Mouse (Mus musculus): ENCODE measurements around the gene B9d1. TPM values are rescaled to one million over a fixed set of nuclear protein-coding genes. Genes with fewer than 3 reads are reported as not detected.

Gene B9d1
- polyA plus RNA-seq (2016; fragmentation: Nextera tagmentation; extraction: Ambion mirVana): 52.5 and 56.0 TPM in 2 replicates

- peaks cover 19% of the 10 kb centered on the region for H3K36me3 ChIP-seq
- no peaks in the 10 kb centered on the region for H3K27me3 ChIP-seq (ENCODE audit: low read depth, poor library complexity, severe bottlenecking)
- DNase-seq (ENCODE audit: low spot score): peak; percentile 94
- peak within 1 kb of the TSS; percentile 74 for H3K4me3 ChIP-seq
- peaks cover 23% of the 10 kb centered on the region for H3K4me1 ChIP-seq
- WGBS: under 1% methylated on average over 39 of the region's 39 CpGs
- no peaks in the 10 kb centered on the region for H3K9me3 ChIP-seq (replicated peaks)
- H3K27ac ChIP-seq (replicated peaks): peak within 1 kb of the TSS; percentile 96
These were observed at the start of gene B9d1 for GRCm38 (mm10) chr11:61504713-61505257. Gene B9d1 (plus strand): TSS chr11:61505144.

DNA sequence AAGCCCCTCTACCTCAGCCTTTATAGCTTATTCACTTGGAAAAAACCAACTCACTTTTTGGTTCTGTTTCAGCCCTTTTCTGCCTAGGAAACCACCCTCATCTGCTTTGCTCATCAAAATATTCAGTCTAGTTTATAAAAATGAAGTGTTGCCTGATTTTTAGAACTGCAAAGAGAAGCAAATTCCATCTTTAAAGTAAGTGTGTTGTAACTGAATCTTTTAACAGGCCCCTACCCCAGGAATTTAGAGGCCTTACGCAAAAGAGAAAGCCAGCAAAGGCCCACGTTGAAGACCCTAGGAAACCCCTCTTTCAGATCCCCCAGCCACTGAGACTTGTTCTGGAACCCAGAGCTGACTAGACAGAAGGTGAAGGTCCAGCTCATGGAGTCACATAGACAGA is 40.9 kb upstream of the B9d1 start:
- no peak overlapping the region for H3K27ac ChIP-seq (replicated peaks)
- H3K9me3 ChIP-seq (replicated peaks): no peaks in the 10 kb centered on the region
- no peak overlapping the region for H3K4me3 ChIP-seq
- 79% methylated on average over 2 of the region's 2 CpGs for WGBS
- DNase-seq (ENCODE audit: low spot score): no peak
- no peaks in the 10 kb centered on the region for H3K27me3 ChIP-seq (ENCODE audit: low read depth, poor library complexity, severe bottlenecking)
- no peaks in the 10 kb centered on the region for H3K36me3 ChIP-seq
- H3K4me1 ChIP-seq: peaks cover 4% of the 10 kb centered on the region; the same call in 1 of the 2 replicates

DNA sequence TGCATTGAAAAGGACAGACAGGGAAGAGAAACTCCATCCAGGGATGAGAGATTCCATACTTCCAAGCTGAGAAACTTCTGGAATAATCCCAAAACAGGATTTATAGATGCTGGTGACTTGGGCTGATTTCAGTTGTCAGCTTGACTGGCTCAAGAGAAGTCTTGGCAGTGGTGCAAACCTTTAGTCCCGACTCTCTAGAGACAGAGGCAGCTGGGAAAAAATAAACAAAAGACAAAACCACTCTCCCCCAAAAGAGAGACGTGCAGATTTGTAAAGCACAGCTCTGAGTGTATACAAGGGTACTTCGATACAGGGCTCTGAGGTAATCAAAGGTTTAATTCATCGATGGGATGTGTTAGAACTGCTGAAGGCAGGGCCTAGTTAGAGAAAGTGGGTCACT is 39.5 kb upstream of the B9d1 start:
- no peak overlapping the region for H3K4me3 ChIP-seq
- H3K9me3 ChIP-seq (replicated peaks): no peaks in the 10 kb centered on the region
- peaks cover 8% of the 10 kb centered on the region; the same call in 1 of the 2 replicates for H3K4me1 ChIP-seq
- no peaks in the 10 kb centered on the region for H3K27me3 ChIP-seq (ENCODE audit: low read depth, poor library complexity, severe bottlenecking)
- H3K36me3 ChIP-seq: no peaks in the 10 kb centered on the region
- WGBS: 75% methylated on average over 4 of the region's 4 CpGs
- DNase-seq (ENCODE audit: low spot score): no peak
- H3K27ac ChIP-seq (replicated peaks): no peak overlapping the region

DNA sequence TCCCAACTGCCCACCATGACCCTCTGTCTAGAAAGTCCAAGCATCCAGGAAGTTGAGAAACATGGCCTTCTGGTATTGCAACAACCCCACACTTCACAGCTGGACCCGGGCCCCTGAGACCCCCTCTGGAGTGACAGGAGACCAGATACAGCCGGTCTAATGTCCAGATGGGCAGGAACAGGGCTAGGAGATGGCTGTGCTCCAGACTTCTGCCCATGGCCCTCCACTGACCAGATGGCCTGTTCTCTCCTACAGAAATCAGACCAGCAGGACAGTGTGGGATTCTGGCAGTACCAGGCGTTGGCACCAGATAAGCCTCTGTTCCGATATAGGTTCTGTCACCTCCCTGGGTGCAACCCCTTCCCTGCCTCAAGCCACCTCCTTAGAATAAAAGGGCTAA is 36.4 kb upstream of the B9d1 start:
- Histone ChIP-seq H3K27me3 (ENCODE audit: low read depth, poor library complexity, severe bottlenecking) (no peaks in the 10 kb centered on the region), H3K36me3 (no peaks in the 10 kb centered on the region), H3K4me1 (peaks cover 8% of the 10 kb centered on the region; the same call in 1 of the 2 replicates), H3K9me3 (replicated peaks) (no peaks in the 10 kb centered on the region), H3K27ac (replicated peaks) (no peak overlapping the region), H3K4me3 (no peak overlapping the region)
- WGBS: 87% methylated on average over 4 of the region's 4 CpGs
- DNase-seq (ENCODE audit: low spot score): no peak

- Histone ChIP-seq H3K36me3 (no peaks in the 10 kb centered on the region), H3K4me1 (peaks cover 8% of the 10 kb centered on the region; the same call in 1 of the 2 replicates), H3K27ac (replicated peaks) (no peak overlapping the region), H3K9me3 (replicated peaks) (no peaks in the 10 kb centered on the region), H3K27me3 (ENCODE audit: low read depth, poor library complexity, severe bottlenecking) (no peaks in the 10 kb centered on the region), H3K4me3 (no peak overlapping the region)
- WGBS: 74% methylated on average over 7 of the region's 7 CpGs
- DNase-seq (ENCODE audit: low spot score): no peak
These were observed 35.5 kb upstream of the B9d1 start for GRCm38 (mm10) chr11:61469317-61469917.

DNA sequence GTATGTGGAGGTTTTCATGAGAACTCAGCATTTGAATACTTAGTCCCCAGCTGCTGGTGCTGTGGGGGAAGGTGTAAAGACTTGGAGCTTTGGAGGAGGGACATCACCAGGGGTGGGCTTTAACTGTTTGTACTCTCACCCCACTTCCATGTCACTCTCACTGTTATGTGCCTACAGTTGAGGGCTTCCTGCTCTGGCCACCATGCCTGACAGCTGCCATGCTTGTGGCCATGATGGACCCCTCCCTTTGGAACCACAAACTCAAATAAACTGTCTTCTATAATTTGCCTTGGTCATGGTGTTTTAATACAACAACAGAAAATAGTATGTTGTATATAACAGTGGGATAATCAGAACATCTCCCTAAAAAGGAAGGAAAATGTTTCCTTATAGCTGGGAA is 34.1 kb upstream of the B9d1 start:
- Histone ChIP-seq H3K36me3 (no peaks in the 10 kb centered on the region), H3K27ac (replicated peaks) (no peak overlapping the region), H3K4me3 (no peak overlapping the region), H3K4me1 (peaks cover 8% of the 10 kb centered on the region; the same call in 1 of the 2 replicates), H3K9me3 (replicated peaks) (no peaks in the 10 kb centered on the region), H3K27me3 (ENCODE audit: low read depth, poor library complexity, severe bottlenecking) (no peaks in the 10 kb centered on the region)
- DNase-seq (ENCODE audit: low spot score): no peak

DNA sequence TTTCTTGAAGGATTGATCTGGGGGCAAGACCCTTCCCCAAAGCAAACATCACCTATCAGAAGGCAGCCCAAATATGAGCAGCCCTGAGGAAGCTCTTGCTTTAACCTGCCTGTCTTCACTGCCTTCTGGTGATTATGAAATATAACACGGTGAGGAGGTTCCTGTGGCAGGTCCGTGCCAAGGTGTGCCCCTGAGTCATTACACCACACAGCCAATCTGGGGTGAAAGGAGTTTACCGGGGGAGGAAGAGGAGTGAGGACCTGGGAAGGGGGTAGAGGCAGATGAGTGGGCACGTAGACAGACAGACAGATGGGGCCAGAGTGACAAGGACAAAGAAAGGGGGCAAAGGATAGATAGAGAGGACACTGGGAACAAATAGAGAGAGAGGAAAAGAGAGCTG is 31.3 kb upstream of the B9d1 start:
- no peaks in the 10 kb centered on the region for H3K9me3 ChIP-seq (replicated peaks)
- H3K4me1 ChIP-seq: peaks cover 24% of the 10 kb centered on the region
- 85% methylated on average over 4 of the region's 4 CpGs for WGBS
- no peaks in the 10 kb centered on the region for H3K27me3 ChIP-seq (ENCODE audit: low read depth, poor library complexity, severe bottlenecking)
- DNase-seq (ENCODE audit: low spot score): no peak
- no peaks in the 10 kb centered on the region for H3K36me3 ChIP-seq
- H3K27ac ChIP-seq (replicated peaks): no peak overlapping the region
- H3K4me3 ChIP-seq: no peak overlapping the region

- H3K27me3 ChIP-seq (ENCODE audit: low read depth, poor library complexity, severe bottlenecking): no peaks in the 10 kb centered on the region
- DNase-seq (ENCODE audit: low spot score): no peak
- 54% methylated on average over 12 of the region's 12 CpGs for WGBS
- no peaks in the 10 kb centered on the region for H3K9me3 ChIP-seq (replicated peaks)
- H3K4me1 ChIP-seq: peaks cover 21% of the 10 kb centered on the region
- H3K36me3 ChIP-seq: no peaks in the 10 kb centered on the region
- H3K27ac ChIP-seq (replicated peaks): peak overlapping the region; percentile 9; the same call in 1 of the 2 replicates
- H3K4me3 ChIP-seq: peak overlapping the region; percentile 30
These were observed 28.1 kb upstream of the B9d1 start for GRCm38 (mm10) chr11:61476786-61477382.

- no peaks in the 10 kb centered on the region for H3K36me3 ChIP-seq
- 61% methylated on average over 17 of the region's 17 CpGs for WGBS
- DNase-seq (ENCODE audit: low spot score): no peak
- H3K27ac ChIP-seq (replicated peaks): peak overlapping the region; percentile 17; the same call in 1 of the 2 replicates
- no peaks in the 10 kb centered on the region for H3K27me3 ChIP-seq (ENCODE audit: low read depth, poor library complexity, severe bottlenecking)
- H3K4me1 ChIP-seq: peaks cover 22% of the 10 kb centered on the region
- 0 out of 2 replicates have a peak overlapping the region, but pooled peaks have one; percentile 21 for H3K4me3 ChIP-seq
- H3K9me3 ChIP-seq (replicated peaks): no peaks in the 10 kb centered on the region
These were observed 27.1 kb upstream of the B9d1 start for GRCm38 (mm10) chr11:61477566-61478508.

GRCm38 (mm10) chr11:61478788-61479187 is 26.2 kb upstream of the B9d1 start:
- Histone ChIP-seq H3K27me3 (ENCODE audit: low read depth, poor library complexity, severe bottlenecking) (no peaks in the 10 kb centered on the region), H3K27ac (replicated peaks) (no peak overlapping the region), H3K4me1 (peaks cover 24% of the 10 kb centered on the region), H3K9me3 (replicated peaks) (no peaks in the 10 kb centered on the region), H3K36me3 (no peaks in the 10 kb centered on the region), H3K4me3 (no peak overlapping the region)
- DNase-seq (ENCODE audit: low spot score): no peak
- WGBS: 90% methylated on average over 4 of the region's 4 CpGs

- H3K36me3 ChIP-seq: peaks cover 1% of the 10 kb centered on the region; the same call in 1 of the 2 replicates
- H3K4me3 ChIP-seq: no peak overlapping the region
- H3K9me3 ChIP-seq (replicated peaks): no peaks in the 10 kb centered on the region
- H3K4me1 ChIP-seq: peaks cover 50% of the 10 kb centered on the region
- WGBS: 85% methylated on average over 9 of the region's 9 CpGs
- H3K27ac ChIP-seq (replicated peaks): peak overlapping the region; percentile 60; the same call in 1 of the 2 replicates
- no peak for DNase-seq (ENCODE audit: low spot score)
- no peaks in the 10 kb centered on the region for H3K27me3 ChIP-seq (ENCODE audit: low read depth, poor library complexity, severe bottlenecking)
These were observed 23.5 kb upstream of the B9d1 start for GRCm38 (mm10) chr11:61481239-61482090.
